Mouse (Mus musculus): Measurements from ENCODE around the gene Neurog1. TPM values are rescaled to one million over a fixed set of nuclear protein-coding genes. Genes with fewer than 3 reads are reported as not detected.

Gene Neurog1
- polyA plus RNA-seq, 1 experiment from 2014 or later, result not detected

DNA sequence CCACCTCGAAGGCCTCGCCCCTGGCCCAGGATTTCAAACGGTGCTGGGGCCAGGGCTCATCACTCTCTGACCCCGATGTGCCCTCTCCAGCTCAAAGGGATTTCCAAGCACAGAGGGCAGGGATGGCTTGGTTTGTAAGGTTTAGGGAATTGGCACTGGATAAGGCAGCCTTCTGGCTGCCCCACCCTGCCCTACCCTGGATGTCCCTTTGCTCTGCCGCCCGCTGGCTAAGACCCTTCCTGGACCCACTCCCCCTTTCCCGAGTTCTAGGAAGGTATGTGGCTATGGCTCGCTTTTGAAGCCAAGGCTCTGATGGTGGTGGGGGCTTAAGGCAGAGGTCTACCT lies 42.9 kb downstream of the Neurog1 start:
- Histone ChIP-seq H3K27ac (replicated peaks in 1 of 2; ENCODE audit: control insufficient read depth in 1 of 2, insufficient read depth in 1 of 2, low read depth in 2 of 2, low read length in 2 of 2) (no peak overlapping the region), H3K9me3 (ENCODE audit: control insufficient read depth, low read length) (no peaks in the 10 kb centered on the region; the same call in 1 of the 2 replicates), H3K4me1 (ENCODE audit: control insufficient read depth in 2 of 2, insufficient read depth in 2 of 2, low read length in 2 of 2) (no peaks in the 10 kb centered on the region), H3K36me3 (ENCODE audit: control insufficient read depth, insufficient read depth, low read length) (no peaks in the 10 kb centered on the region), H3K27me3 (ENCODE audit: control insufficient read depth, insufficient read depth, low read length) (peaks cover 35% of the 10 kb centered on the region), H3K4me3 (ENCODE audit: control insufficient read depth in 1 of 2, insufficient read depth in 1 of 2, low read depth in 1 of 2, low read length in 2 of 2) (peak overlapping the region in 1 of 2 experiments; percentile 6; a peak in 1 of 4 replicates), H3K9ac (ENCODE audit: low read length) (no peak overlapping the region), H3K4me2 (ENCODE audit: low read length) (peak overlapping the region; percentile 51)
- WGBS, result 18% methylated on average over 8 of the region's 8 CpGs
- no peak for ATAC-seq (ENCODE audit: insufficient number of reproducible peaks, insufficient read depth, low FRiP score, low read depth)

DNA sequence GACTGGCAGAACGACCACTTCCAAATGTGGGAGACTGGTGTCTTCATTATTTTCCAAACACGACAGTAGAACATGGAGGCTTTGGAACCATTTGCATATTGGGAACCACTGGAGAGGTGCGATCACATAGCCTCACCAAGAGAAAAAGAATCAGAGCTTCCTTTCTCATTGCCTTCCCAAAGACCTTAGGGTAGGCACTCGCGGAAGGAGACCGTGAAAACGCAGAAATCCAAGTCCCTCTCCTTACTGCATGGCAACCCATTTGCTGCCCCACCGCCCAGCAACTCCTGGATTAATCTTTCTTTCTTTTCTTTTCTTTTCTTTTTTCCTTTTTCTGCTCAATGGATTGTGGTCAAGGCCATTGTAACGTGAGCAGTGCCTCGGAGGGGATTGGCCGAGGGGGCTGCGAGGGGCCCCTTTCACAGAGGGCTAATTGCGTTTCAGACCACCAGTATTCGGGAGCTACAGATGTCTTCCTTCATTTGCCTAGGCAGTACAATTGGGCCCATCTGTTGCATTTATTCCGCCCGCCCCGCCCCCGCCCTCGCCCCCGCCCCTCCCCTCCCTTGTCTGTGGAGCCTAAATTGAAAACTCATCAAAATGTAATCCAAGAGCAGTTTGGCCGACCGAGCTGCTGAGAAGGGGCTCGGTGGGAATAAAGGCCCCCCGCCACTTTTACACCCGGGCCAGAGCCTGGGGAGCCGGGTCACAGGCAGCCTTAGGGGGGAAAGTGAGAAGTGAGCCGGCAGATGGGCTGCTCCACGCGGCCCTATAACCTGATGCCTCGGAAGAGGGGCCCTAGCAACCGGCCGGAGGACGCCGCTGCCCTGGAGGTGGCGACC lies 43.5 kb downstream of the Neurog1 start:
- H3K27me3 ChIP-seq (ENCODE audit: control insufficient read depth, insufficient read depth, low read length), result peaks cover 30% of the 10 kb centered on the region
- no peak overlapping the region for H3K27ac ChIP-seq (replicated peaks in 1 of 2; ENCODE audit: control insufficient read depth in 1 of 2, insufficient read depth in 1 of 2, low read depth in 2 of 2, low read length in 2 of 2)
- no peaks in the 10 kb centered on the region; the same call in 1 of the 2 replicates for H3K9me3 ChIP-seq (ENCODE audit: control insufficient read depth, low read length)
- no peaks in the 10 kb centered on the region for H3K4me1 ChIP-seq (ENCODE audit: control insufficient read depth in 2 of 2, insufficient read depth in 2 of 2, low read length in 2 of 2)
- H3K36me3 ChIP-seq (ENCODE audit: control insufficient read depth, insufficient read depth, low read length), result no peaks in the 10 kb centered on the region
- H3K4me3 ChIP-seq (ENCODE audit: control insufficient read depth in 1 of 2, insufficient read depth in 1 of 2, low read depth in 1 of 2, low read length in 2 of 2), result peak overlapping the region in 1 of 2 experiments; percentile 6; a peak in 1 of 4 replicates
- H3K9ac ChIP-seq (ENCODE audit: low read length), result no peak overlapping the region
- 14% methylated on average over 35 of the region's 35 CpGs for WGBS
- H3K4me2 ChIP-seq (ENCODE audit: low read length), result peak overlapping the region; percentile 51
- ATAC-seq (ENCODE audit: insufficient number of reproducible peaks, insufficient read depth, low FRiP score, low read depth), result no peak; the same call in 1 of the 2 replicates

Other genes with a start within 250 kb of the Neurog1 start
- 102 and 107 TPM in 2 replicates for gene H2afy, start 115.8 kb downstream of the Neurog1 start, polyA plus RNA-seq (2014; fragmentation: Nextera tagmentation; extraction: Ambion mirVana)
- 0.28 and 0.58 TPM in 2 replicates for gene Tifab, start 73.3 kb downstream of the Neurog1 start, polyA plus RNA-seq (2014; fragmentation: Nextera tagmentation; extraction: Ambion mirVana)
- gene Cxcl14, start 44.4 kb upstream of the Neurog1 start, polyA plus RNA-seq (2014; fragmentation: Nextera tagmentation; extraction: Ambion mirVana), result 0.18 and 0.59 TPM in 2 replicates
- gene Gm3045, start 174.4 kb upstream of the Neurog1 start, polyA plus RNA-seq (2014; fragmentation: Nextera tagmentation; extraction: Ambion mirVana), result not detected in 2 replicates
- gene Slc25a48, start 186.2 kb upstream of the Neurog1 start, polyA plus RNA-seq (2014; fragmentation: Nextera tagmentation; extraction: Ambion mirVana), result not detected in 2 replicates
- gene Il9, start 230.1 kb upstream of the Neurog1 start, polyA plus RNA-seq (2014; fragmentation: Nextera tagmentation; extraction: Ambion mirVana), result not detected in 2 replicates

Measured in heart, embryonic 14.5 days (tissue).